Mouse (Mus musculus) spleen, adult 2 months (tissue): ENCODE results near the gene Osbpl7. TPM values are rescaled to one million over a fixed set of nuclear protein-coding genes. Genes with fewer than 3 reads are reported as not detected.

ENCODE experiments used
- DNase-seq, 2 experiments: peaks; one replicate each; pipeline versions ENCODE4 v3.0.0 to v3.0.0-alpha.2; 2012 to 2021; ENCODE audit warnings: low spot score in 2 of 2, low read depth in 1 of 2
- H3K27ac ChIP-seq: fragments of 200-500 bp; 2 replicates; pipeline ENCODE4 v1.5.1; 2012; ENCODE audit warnings: low read length, inconsistent platforms; ENCODE audit not compliant: insufficient read depth
- H3K27me3 ChIP-seq: fragments of 200-500 bp; 2 replicates; pipeline ENCODE4 v1.6.1; 2012; ENCODE audit warnings: mild to moderate bottlenecking, moderate library complexity, low read length, inconsistent platforms; ENCODE audit not compliant: control insufficient read depth, insufficient read depth
- H3K36me3 ChIP-seq: fragments of 200-500 bp; 2 replicates; pipeline ENCODE4 v1.6.1; 2012; ENCODE audit warnings: mild to moderate bottlenecking, low read length, inconsistent platforms; ENCODE audit not compliant: control insufficient read depth, insufficient read depth
- H3K4me1 ChIP-seq: fragments of 200-500 bp; 2 replicates; pipeline ENCODE4 v1.6.1; 2011; ENCODE audit warnings: inconsistent platforms; ENCODE audit not compliant: control insufficient read depth, insufficient read depth, insufficient read length
- H3K4me3 ChIP-seq: fragments of 200-500 bp; 2 replicates; pipeline ENCODE4 v1.5.1; 2011; ENCODE audit warnings: mild to moderate bottlenecking, inconsistent platforms; ENCODE audit not compliant: insufficient read depth, insufficient read length; ENCODE audit errors: extremely low read depth
- CTCF ChIP-seq: fragments of 200-500 bp; IDR thresholded peaks from 2 replicates; pipeline ENCODE4 v1.5.1; 2011; ENCODE audit warnings: mild to moderate bottlenecking, inconsistent platforms; ENCODE audit not compliant: insufficient read depth, insufficient read length, insufficient replicate concordance; ENCODE audit errors: extremely low read depth
- POLR2A ChIP-seq: fragments of 200-500 bp; IDR thresholded peaks from 2 replicates; pipeline ENCODE4 v1.6.1; 2011; ENCODE audit warnings: low read depth, low read length, inconsistent platforms
- WGBS: fragments of 180-500 bp; shearing (Covaris S2); methylation state at CpG from one replicate; pipeline ENCODE4 v1.1.7; 2018; 5-methylcytosine and 5-hydroxymethylcytosine counted together
- polyA plus RNA-seq: library from polyadenylated mRNA; depleted of rRNA; stranded (reverse); fragments of >200 nt; gene quantifications from 2 replicates; pipeline ENCODE4 v1.2.3, GENCODE M21; 2012

Gene Osbpl7
- polyA plus RNA-seq, 1 experiment: 19.1 TPM

DNA sequence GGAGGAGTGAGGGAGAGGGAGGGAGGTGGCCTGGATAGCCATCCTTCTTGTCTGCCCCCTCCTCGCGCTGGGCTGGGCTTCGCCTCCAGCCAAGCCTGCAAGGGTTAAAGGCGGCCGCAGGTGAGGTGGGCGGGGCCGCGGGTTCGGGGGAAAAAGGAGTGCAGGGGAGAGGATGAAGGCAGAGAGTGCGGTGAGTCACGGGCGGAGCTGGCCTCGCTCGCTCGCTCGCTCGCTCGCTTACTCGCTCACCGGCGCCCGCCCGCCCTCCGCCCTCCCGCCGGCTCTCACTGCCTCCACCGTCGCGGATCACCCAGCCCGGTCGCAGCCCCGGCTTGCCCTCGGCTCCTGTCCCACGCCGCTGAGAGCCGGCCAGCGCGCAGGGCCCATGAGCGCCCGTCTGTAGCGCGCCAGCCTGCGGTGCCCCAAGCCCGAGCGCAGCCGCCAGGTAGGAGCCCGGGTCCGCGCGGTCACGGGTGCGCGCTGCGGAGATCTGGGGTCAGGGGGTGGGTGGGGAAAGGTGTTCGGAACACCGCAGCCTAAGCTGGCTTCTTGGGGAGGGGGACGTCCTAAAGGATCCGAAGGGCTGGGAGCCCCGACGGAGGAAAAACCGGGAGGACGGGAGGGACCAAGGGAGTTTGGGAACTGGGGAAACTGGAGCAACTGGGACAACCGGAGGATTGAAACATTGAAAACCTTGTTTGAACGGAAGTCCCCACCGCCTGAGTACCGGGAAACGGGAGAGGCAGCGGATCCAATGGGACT is 31.7 kb upstream of the Osbpl7 start:
- Histone ChIP-seq H3K27ac (no peak overlapping the region), H3K4me3 (peak overlapping the region; percentile 40; the same call in 1 of the 2 replicates), H3K27me3 (peaks cover 30% of the 10 kb centered on the region), H3K4me1 (peaks cover 17% of the 10 kb centered on the region), H3K36me3 (no peaks in the 10 kb centered on the region)
- DNase-seq: no peak
- WGBS: 2% methylated on average over 55 of the region's 68 CpGs
- TF ChIP-seq CTCF: no peak
- TF ChIP-seq POLR2A: no peak

GRCm38 (mm10) chr11:97019345-97019708 is 31.1 kb upstream of the Osbpl7 start:
- 20% methylated on average over 13 of the region's 13 CpGs for WGBS
- no peak for DNase-seq
- H3K4me1 ChIP-seq: peaks cover 17% of the 10 kb centered on the region
- H3K36me3 ChIP-seq: no peaks in the 10 kb centered on the region
- TF ChIP-seq POLR2A: no peak
- no peak for TF ChIP-seq CTCF
- no peak overlapping the region for H3K27ac ChIP-seq
- peaks cover 30% of the 10 kb centered on the region for H3K27me3 ChIP-seq
- H3K4me3 ChIP-seq: peak overlapping the region; percentile 40; the same call in 1 of the 2 replicates

- Histone ChIP-seq H3K36me3 (no peaks in the 10 kb centered on the region), H3K4me1 (peaks cover 19% of the 10 kb centered on the region), H3K27ac (no peak overlapping the region), H3K27me3 (peaks cover 30% of the 10 kb centered on the region), H3K4me3 (peak overlapping the region; percentile 65; the same call in 1 of the 2 replicates)
- DNase-seq: no peak
- WGBS: 4% methylated on average over 26 of the region's 27 CpGs
- TF ChIP-seq POLR2A: no peak
- TF ChIP-seq CTCF: no peak
These were observed 29.2 kb upstream of the Osbpl7 start for GRCm38 (mm10) chr11:97021121-97021765.

DNA sequence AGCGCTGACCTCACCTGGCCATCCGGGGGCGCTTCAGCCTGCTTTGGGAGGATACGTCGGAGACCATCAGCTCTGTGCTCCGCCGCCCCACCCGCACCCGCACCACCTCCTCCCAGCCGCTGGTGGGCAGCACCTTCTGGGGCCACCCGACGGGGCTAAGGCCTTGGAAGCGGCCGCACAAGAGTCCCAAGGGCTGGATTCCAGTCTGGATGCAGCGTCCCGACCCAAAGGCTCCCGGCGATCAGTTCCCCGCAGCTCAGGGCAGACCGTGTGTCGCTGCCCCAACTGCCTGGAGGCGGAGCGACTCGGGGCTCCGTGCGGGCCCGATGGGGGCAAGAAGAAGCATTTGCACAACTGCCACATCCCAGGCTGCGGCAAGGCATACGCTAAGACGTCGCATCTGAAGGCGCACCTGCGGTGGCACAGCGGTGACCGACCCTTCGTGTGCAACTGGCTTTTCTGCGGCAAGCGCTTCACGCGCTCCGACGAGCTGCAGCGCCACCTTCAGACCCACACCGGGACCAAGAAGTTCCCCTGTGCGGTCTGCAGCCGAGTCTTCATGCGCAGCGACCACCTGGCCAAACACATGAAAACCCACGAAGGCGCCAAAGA is 28.4 kb upstream of the Osbpl7 start:
- under 1% methylated on average over 50 of the region's 50 CpGs for WGBS
- Histone ChIP-seq H3K36me3 (no peaks in the 10 kb centered on the region), H3K4me3 (peak overlapping the region; percentile 65), H3K27me3 (peaks cover 28% of the 10 kb centered on the region), H3K4me1 (peaks cover 19% of the 10 kb centered on the region), H3K27ac (peak overlapping the region; percentile 34)
- TF ChIP-seq CTCF (peak; percentile 83), POLR2A (no peak)
- DNase-seq: peak; percentile 59 to 79

DNA sequence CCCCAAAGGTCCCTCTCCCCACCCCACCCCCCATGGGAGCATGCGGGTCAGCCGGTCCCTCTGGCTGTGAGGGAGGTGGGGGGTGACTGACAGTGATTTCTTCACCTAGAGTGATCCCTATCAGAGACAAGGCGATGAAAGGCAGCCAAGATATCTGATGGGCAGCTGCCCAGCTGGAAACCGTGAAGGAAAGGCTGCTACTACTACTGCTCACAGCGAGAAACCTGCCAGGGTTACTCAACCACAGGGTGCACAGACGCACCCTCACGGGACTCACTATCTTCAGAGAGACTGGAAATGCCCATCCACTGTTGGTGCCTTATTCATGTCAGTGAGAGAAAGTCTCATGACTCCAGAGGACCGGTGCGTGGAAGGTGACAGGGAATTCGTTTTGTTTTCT is 25.5 kb upstream of the Osbpl7 start:
- TF ChIP-seq POLR2A (no peak), CTCF (no peak)
- H3K27ac ChIP-seq: no peak overlapping the region
- H3K4me3 ChIP-seq: no peak overlapping the region
- no peaks in the 10 kb centered on the region for H3K36me3 ChIP-seq
- WGBS: 80% methylated on average over 10 of the region's 10 CpGs
- peaks cover 15% of the 10 kb centered on the region for H3K4me1 ChIP-seq
- no peak for DNase-seq
- H3K27me3 ChIP-seq: peaks cover 11% of the 10 kb centered on the region; the same call in 1 of the 2 replicates

DNA sequence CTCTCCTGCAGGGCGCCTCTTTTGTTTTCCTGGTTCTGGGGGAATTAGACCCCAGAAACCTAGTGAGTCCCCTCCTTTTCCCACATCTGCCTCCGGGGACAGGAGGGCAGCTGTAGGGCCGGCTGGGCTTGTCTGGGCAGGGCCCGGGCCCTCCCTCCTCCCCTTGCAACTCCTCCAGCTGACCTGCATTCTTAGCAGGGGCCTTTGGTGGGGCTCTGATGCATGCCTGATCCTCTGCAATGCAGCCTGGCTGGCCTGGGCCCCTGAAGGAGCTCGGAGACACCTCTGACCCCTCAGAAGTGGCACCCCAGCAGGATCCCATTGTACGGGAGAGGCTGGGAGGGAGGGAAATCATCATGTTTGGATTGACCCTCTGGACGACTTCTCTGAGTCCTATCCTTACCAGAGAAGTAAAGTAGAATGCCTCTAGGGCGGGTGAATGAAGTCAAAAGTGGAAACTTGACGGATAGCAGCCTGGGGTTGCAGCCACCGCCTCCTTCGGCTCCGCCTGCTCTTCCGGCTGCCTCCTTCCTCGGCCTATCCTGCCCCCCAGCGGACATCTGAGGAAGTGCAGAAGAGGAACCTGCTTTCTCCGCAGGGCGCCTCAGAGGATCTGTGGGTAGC is 24.6 kb upstream of the Osbpl7 start:
- H3K27me3 ChIP-seq: peaks cover 8% of the 10 kb centered on the region; the same call in 1 of the 2 replicates
- 13% methylated on average over 17 of the region's 17 CpGs for WGBS
- peaks cover 20% of the 10 kb centered on the region for H3K4me1 ChIP-seq
- H3K27ac ChIP-seq: peak overlapping the region; percentile 26; the same call in 1 of the 2 replicates
- peak; percentile 80 to 90 for DNase-seq
- peak overlapping the region; percentile 46 for H3K4me3 ChIP-seq
- no peak for TF ChIP-seq POLR2A
- TF ChIP-seq CTCF: peak; percentile 94; the same call in 1 of the 2 replicates
- no peaks in the 10 kb centered on the region for H3K36me3 ChIP-seq
